Mouse (Mus musculus): ENCODE results near the gene Zfp212. TPM values are rescaled to one million over a fixed set of nuclear protein-coding genes. Genes with fewer than 3 reads are reported as not detected.

Zfp212 gene
- polyA plus RNA-seq, 1 experiment from 2014 or later, result 14.2 TPM

DNA sequence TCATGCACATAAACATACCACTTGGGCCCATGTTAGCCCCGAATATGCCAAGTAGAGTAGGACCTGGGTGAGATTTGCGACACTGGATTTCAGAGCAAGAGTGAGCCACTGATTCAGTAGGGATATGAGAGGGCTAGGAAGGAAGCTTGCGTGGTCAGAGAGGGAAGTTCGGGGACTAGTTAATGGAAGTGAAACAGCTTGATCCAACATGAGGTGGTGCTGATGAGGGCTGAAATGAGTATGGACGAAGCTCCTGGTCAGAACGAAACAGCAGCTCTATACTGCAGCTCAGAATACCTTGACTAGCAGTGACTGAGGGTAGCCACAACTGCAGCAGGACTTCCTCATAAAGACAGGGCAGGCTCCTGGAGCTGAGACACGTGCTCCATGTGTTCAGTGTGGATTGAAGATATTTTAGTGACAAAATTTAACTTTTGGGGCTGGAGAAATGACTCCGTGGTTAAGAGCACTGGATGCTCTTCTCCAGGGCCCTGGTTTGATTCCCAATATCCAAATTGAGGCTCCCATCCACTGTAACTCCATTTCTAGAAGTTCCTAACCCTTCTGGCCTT, 31.4 kb upstream of the Zfp212 start:
- Histone ChIP-seq H3K4me3 (ENCODE audit: low read depth, low read length) (no peak overlapping the region), H3K27me3 (ENCODE audit: control insufficient read depth, insufficient read depth, low read length) (no peaks in the 10 kb centered on the region), H3K4me1 (ENCODE audit: control insufficient read depth, insufficient read depth, low read length) (no peaks in the 10 kb centered on the region), H3K36me3 (ENCODE audit: control insufficient read depth, insufficient read depth, low read length) (peaks cover 24% of the 10 kb centered on the region), H3K27ac (ENCODE audit: low read depth, low read length) (no peak overlapping the region), H3K9me3 (ENCODE audit: control insufficient read depth, low read length) (no peaks in the 10 kb centered on the region), H3K9ac (ENCODE audit: low read length) (no peak overlapping the region), H3K4me2 (ENCODE audit: low read depth) (no peak overlapping the region)
- DNase-seq (ENCODE audit: low spot score) (no peak), ATAC-seq (ENCODE audit: insufficient read depth, low FRiP score, low TSS enrichment) (no peak)
- 91% methylated on average over 8 of the region's 8 CpGs for WGBS

DNA sequence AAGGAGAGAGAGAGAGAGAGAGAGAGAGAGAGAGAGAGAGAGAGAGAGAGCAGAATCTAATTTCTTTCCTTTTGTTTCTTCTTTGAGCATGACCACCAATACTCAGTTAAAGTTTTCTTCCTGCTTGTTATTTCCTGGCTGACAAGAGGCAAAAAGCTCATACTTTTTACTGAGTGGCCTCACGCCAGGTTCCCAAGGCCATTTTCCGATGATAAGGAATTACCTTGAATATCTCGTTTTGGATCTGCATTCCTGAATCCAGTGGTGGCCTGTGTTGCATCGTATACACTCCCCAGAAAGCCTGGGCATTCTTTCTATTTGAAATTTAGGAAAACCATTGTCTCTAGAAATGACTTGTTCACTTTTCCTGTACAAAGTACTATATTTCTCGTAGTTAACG, 20.9 kb upstream of the Zfp212 start:
- Histone ChIP-seq H3K36me3 (ENCODE audit: control insufficient read depth, insufficient read depth, low read length) (peaks cover 17% of the 10 kb centered on the region), H3K4me3 (ENCODE audit: low read depth, low read length) (no peak overlapping the region), H3K27ac (ENCODE audit: low read depth, low read length) (no peak overlapping the region), H3K27me3 (ENCODE audit: control insufficient read depth, insufficient read depth, low read length) (peaks cover 8% of the 10 kb centered on the region; the same call in 1 of the 2 replicates), H3K9me3 (ENCODE audit: control insufficient read depth, low read length) (no peaks in the 10 kb centered on the region), H3K4me1 (ENCODE audit: control insufficient read depth, insufficient read depth, low read length) (no peaks in the 10 kb centered on the region), H3K4me2 (ENCODE audit: low read depth) (no peak overlapping the region), H3K9ac (ENCODE audit: low read length) (no peak overlapping the region)
- WGBS, result 95% methylated on average over 6 of the region's 6 CpGs
- ATAC-seq (ENCODE audit: insufficient read depth, low FRiP score, low TSS enrichment) (no peak), DNase-seq (ENCODE audit: low spot score) (no peak)

DNA sequence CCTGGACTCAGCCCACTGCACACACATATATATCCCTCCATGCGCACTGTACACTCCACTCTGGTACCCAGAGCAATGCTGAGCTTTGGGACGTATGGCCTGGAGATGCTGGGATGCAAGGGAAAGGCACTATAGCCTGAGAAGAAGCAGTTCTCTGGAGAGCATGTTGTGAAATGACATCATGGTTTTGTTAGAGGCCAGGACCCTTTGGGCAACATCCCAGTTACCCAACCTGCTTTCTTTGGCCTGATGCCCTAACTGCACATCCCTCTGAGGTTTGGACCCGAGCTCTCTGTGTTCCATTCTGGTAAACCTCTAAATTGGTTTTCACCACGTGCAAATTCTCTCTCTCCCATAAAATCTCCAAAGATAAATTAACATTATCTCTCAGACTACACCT, 16.7 kb upstream of the Zfp212 start:
- WGBS, result 83% methylated on average over 4 of the region's 4 CpGs
- no peak overlapping the region for H3K4me3 ChIP-seq (ENCODE audit: low read depth, low read length)
- no peaks in the 10 kb centered on the region for H3K9me3 ChIP-seq (ENCODE audit: control insufficient read depth, low read length)
- DNase-seq (ENCODE audit: low spot score) (no peak), ATAC-seq (ENCODE audit: insufficient read depth, low FRiP score, low TSS enrichment) (no peak)
- H3K9ac ChIP-seq (ENCODE audit: low read length), result no peak overlapping the region
- H3K4me1 ChIP-seq (ENCODE audit: control insufficient read depth, insufficient read depth, low read length), result no peaks in the 10 kb centered on the region
- no peak overlapping the region for H3K4me2 ChIP-seq (ENCODE audit: low read depth)
- H3K36me3 ChIP-seq (ENCODE audit: control insufficient read depth, insufficient read depth, low read length), result peaks cover 30% of the 10 kb centered on the region
- H3K27ac ChIP-seq (ENCODE audit: low read depth, low read length), result no peak overlapping the region
- H3K27me3 ChIP-seq (ENCODE audit: control insufficient read depth, insufficient read depth, low read length), result peaks cover 10% of the 10 kb centered on the region; the same call in 1 of the 2 replicates

DNA sequence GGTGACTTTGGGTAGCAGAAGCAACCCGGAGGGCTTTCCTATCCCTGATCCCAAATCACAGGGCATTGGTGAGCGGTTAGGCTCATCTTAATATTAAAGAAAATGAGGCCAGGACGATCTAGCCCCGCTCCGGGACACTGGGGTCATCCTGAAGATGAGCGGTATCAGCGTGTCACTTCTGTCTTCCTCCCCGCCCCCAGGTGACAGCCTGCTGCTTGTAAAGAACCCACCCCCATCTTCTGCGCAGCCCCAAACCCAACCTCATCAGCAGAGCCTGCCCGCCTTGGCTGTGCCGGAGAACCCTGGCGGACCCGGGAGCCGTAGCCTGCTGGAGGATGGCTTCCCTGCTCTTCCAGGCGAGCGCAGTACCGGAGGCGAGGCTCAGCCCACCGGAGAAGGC, 15.9 kb upstream of the Zfp212 start:
- ATAC-seq (ENCODE audit: insufficient read depth, low FRiP score, low TSS enrichment) (no peak), DNase-seq (ENCODE audit: low spot score) (no peak)
- Histone ChIP-seq H3K4me2 (ENCODE audit: low read depth) (no peak overlapping the region), H3K9me3 (ENCODE audit: control insufficient read depth, low read length) (no peaks in the 10 kb centered on the region), H3K36me3 (ENCODE audit: control insufficient read depth, insufficient read depth, low read length) (peaks cover 26% of the 10 kb centered on the region), H3K9ac (ENCODE audit: low read length) (no peak overlapping the region), H3K4me3 (ENCODE audit: low read depth, low read length) (no peak overlapping the region), H3K27me3 (ENCODE audit: control insufficient read depth, insufficient read depth, low read length) (peaks cover 10% of the 10 kb centered on the region; the same call in 1 of the 2 replicates), H3K4me1 (ENCODE audit: control insufficient read depth, insufficient read depth, low read length) (no peaks in the 10 kb centered on the region), H3K27ac (ENCODE audit: low read depth, low read length) (no peak overlapping the region)
- 24% methylated on average over 19 of the region's 19 CpGs for WGBS

DNA sequence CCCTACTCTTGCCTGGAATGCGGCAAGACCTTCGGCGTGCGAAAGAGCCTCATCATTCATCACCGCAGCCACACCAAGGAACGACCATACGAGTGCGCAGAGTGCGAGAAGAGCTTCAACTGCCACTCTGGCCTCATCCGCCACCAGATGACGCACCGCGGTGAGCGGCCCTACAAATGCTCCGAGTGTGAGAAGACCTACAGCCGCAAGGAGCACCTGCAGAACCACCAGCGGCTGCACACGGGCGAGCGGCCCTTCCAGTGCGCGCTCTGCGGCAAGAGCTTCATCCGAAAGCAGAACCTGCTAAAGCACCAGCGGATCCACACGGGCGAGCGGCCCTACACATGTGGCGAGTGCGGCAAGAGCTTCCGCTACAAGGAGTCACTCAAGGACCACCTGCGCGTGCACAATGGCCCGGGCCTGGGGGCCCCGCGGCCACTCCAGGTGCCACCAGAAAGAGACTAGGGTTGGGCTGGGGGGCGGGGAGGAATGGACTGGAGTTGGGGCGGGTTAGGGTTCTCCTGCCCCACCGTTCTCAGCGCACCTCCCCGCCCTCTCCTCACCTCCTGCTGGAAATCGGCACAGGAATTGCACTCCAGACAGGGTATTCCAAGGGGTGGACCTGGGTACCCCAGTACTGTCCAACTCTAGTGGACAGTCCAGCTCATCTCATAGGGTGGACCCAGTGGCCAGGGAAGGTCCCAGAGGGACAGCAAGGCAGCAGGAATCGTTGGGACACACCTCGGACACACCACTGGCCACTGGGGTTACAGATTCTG, 15.2 kb upstream of the Zfp212 start:
- no peak overlapping the region for H3K4me2 ChIP-seq (ENCODE audit: low read depth)
- no peak overlapping the region for H3K9ac ChIP-seq (ENCODE audit: low read length)
- ATAC-seq (ENCODE audit: insufficient read depth, low FRiP score, low TSS enrichment) (no peak), DNase-seq (ENCODE audit: low spot score) (no peak)
- WGBS, result 43% methylated on average over 44 of the region's 44 CpGs
- no peaks in the 10 kb centered on the region for H3K4me1 ChIP-seq (ENCODE audit: control insufficient read depth, insufficient read depth, low read length)
- peaks cover 26% of the 10 kb centered on the region for H3K36me3 ChIP-seq (ENCODE audit: control insufficient read depth, insufficient read depth, low read length)
- peaks cover 10% of the 10 kb centered on the region; the same call in 1 of the 2 replicates for H3K27me3 ChIP-seq (ENCODE audit: control insufficient read depth, insufficient read depth, low read length)
- no peak overlapping the region for H3K4me3 ChIP-seq (ENCODE audit: low read depth, low read length)
- H3K27ac ChIP-seq (ENCODE audit: low read depth, low read length), result no peak overlapping the region
- no peaks in the 10 kb centered on the region for H3K9me3 ChIP-seq (ENCODE audit: control insufficient read depth, low read length)

DNA sequence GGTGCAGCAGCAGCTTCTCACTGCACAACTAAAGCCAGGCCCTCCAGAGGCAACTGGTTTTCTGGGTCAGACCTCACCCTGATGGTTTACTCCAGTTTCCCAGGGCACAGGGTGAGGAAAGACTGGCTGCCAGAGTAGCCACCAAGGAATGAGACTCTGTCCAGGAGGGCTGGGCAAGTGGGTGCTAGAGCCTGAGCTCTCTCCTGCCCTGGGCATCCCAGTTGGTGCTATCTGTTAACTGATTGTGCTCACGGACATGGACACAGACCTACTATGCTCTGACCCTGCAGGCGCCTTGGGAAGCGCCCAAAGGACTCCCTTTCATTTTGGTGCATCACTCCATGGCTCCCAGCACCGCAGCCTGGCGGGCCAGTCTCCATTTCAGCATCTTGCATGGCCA, 13.9 kb upstream of the Zfp212 start:
- Histone ChIP-seq H3K9me3 (ENCODE audit: control insufficient read depth, low read length) (no peaks in the 10 kb centered on the region), H3K9ac (ENCODE audit: low read length) (no peak overlapping the region), H3K4me1 (ENCODE audit: control insufficient read depth, insufficient read depth, low read length) (no peaks in the 10 kb centered on the region), H3K4me2 (ENCODE audit: low read depth) (no peak overlapping the region), H3K36me3 (ENCODE audit: control insufficient read depth, insufficient read depth, low read length) (peaks cover 26% of the 10 kb centered on the region), H3K27ac (ENCODE audit: low read depth, low read length) (no peak overlapping the region), H3K4me3 (ENCODE audit: low read depth, low read length) (no peak overlapping the region), H3K27me3 (ENCODE audit: control insufficient read depth, insufficient read depth, low read length) (peaks cover 10% of the 10 kb centered on the region; the same call in 1 of the 2 replicates)
- ATAC-seq (ENCODE audit: insufficient read depth, low FRiP score, low TSS enrichment) (no peak), DNase-seq (ENCODE audit: low spot score) (no peak)
- WGBS, result 94% methylated on average over 5 of the region's 5 CpGs

DNA sequence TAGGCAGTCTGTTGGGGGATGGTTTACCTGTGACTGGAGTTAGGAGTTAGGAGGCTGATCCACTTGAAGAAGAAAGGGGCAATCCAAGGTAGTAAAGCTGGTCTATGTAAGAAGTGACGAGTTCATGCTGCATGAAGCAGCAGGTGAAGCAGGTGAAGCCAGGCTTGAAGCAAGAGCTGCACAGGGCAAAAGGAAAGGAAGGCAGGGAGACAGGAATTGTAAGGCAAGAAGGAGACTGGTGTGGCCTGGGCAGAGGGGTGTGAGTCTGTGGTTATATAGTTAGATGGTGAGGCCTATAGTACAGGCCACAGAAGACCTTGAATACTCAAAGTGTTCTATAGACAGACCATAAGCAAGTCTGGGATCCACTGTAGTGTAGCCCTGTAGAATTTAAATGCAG, 11.3 kb upstream of the Zfp212 start:
- H3K4me2 ChIP-seq (ENCODE audit: low read depth), result no peak overlapping the region
- WGBS, result 83% methylated on average over 1 of the region's 1 CpGs
- H3K27ac ChIP-seq (ENCODE audit: low read depth, low read length), result no peak overlapping the region

DNA sequence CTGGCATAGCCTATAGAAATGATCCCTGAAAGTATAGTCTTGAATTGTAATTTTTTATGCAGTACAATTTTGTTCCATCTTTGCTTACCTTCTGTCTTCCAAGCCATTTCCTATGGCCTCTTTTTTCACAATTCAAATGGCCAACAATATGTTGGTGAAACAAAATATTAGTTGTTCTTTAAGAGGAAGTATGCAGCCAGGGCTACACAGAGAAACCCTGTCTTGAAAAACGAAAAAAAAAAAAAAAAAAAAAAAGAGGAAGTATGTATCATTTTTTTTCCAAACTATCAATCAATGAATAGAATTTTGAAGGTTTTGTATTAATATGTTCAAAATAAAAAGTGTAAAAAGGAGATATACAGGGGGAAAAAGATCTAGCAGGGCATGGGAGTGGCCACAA, 8.6 kb upstream of the Zfp212 start:
- Histone ChIP-seq H3K4me1 (ENCODE audit: control insufficient read depth, insufficient read depth, low read length) (no peaks in the 10 kb centered on the region), H3K4me3 (ENCODE audit: low read depth, low read length) (no peak overlapping the region), H3K27me3 (ENCODE audit: control insufficient read depth, insufficient read depth, low read length) (no peaks in the 10 kb centered on the region), H3K4me2 (ENCODE audit: low read depth) (no peak overlapping the region), H3K9me3 (ENCODE audit: control insufficient read depth, low read length) (no peaks in the 10 kb centered on the region), H3K27ac (ENCODE audit: low read depth, low read length) (no peak overlapping the region), H3K9ac (ENCODE audit: low read length) (no peak overlapping the region), H3K36me3 (ENCODE audit: control insufficient read depth, insufficient read depth, low read length) (peaks cover 2% of the 10 kb centered on the region; the same call in 1 of the 2 replicates)
- WGBS, result 67% methylated on average over 1 of the region's 1 CpGs
- ATAC-seq (ENCODE audit: insufficient read depth, low FRiP score, low TSS enrichment), result no peak
- no peak for DNase-seq (ENCODE audit: low spot score)

More for the DNA sequence above, 11.3 kb upstream of the Zfp212 start:
- Histone ChIP-seq H3K4me1 (ENCODE audit: control insufficient read depth, insufficient read depth, low read length) (no peaks in the 10 kb centered on the region), H3K9me3 (ENCODE audit: control insufficient read depth, low read length) (no peaks in the 10 kb centered on the region), H3K27me3 (ENCODE audit: control insufficient read depth, insufficient read depth, low read length) (peaks cover 6% of the 10 kb centered on the region; the same call in 1 of the 2 replicates), H3K9ac (ENCODE audit: low read length) (no peak overlapping the region), H3K36me3 (ENCODE audit: control insufficient read depth, insufficient read depth, low read length) (peaks cover 20% of the 10 kb centered on the region), H3K4me3 (ENCODE audit: low read depth, low read length) (no peak overlapping the region)
- DNase-seq (ENCODE audit: low spot score) (no peak), ATAC-seq (ENCODE audit: insufficient read depth, low FRiP score, low TSS enrichment) (no peak)

DNA sequence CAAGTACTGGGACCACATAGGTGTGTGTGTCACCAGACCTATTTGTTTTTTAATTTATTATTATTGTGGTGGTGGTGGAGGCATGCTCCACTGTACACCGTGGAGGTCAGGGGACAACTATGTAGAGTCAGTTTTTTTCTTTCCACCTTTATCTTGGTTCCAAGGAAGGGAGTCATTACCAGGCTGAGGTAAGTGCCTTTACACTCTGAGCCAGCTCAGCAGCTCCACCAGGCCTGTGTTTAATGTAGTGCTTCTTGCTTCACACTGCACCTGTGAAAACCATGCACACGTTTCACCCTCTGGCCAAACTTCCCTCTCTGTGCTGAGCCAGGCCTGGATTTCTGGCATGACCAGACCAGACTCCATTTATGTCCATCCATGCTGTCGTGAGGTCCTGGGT, 7.3 kb upstream of the Zfp212 start:
- Histone ChIP-seq H3K4me1 (ENCODE audit: control insufficient read depth, insufficient read depth, low read length) (no peaks in the 10 kb centered on the region), H3K36me3 (ENCODE audit: control insufficient read depth, insufficient read depth, low read length) (no peaks in the 10 kb centered on the region), H3K27ac (ENCODE audit: low read depth, low read length) (no peak overlapping the region), H3K4me3 (ENCODE audit: low read depth, low read length) (no peak overlapping the region), H3K9me3 (ENCODE audit: control insufficient read depth, low read length) (no peaks in the 10 kb centered on the region), H3K9ac (ENCODE audit: low read length) (no peak overlapping the region), H3K27me3 (ENCODE audit: control insufficient read depth, insufficient read depth, low read length) (no peaks in the 10 kb centered on the region), H3K4me2 (ENCODE audit: low read depth) (no peak overlapping the region)
- ATAC-seq (ENCODE audit: insufficient read depth, low FRiP score, low TSS enrichment), result no peak
- DNase-seq (ENCODE audit: low spot score), result no peak
- WGBS, result 58% methylated on average over 3 of the region's 3 CpGs

Measured in neural tube, embryonic 11.5 days (tissue).